Mouse (Mus musculus) embryonic fibroblast, embryonic 13.5 days (primary cell): ENCODE results near the gene Chrnd.

Experiments
- CTCF ChIP-seq: IDR thresholded peaks from 2 replicates; pipeline ENCODE4 v1.5.1; 2011; ENCODE audit warnings: mild to moderate bottlenecking, control low read depth, low read length, moderate library complexity, borderline replicate concordance; ENCODE audit not compliant: insufficient read depth
- POLR2A ChIP-seq: IDR thresholded peaks from 2 replicates; pipeline ENCODE4 v1.6.1; 2011; ENCODE audit warnings: low read depth, mild to moderate bottlenecking, control low read depth, low read length, moderate library complexity

GRCm38 (mm10) chr1:87217938-87218337 is 27.5 kb downstream of the Chrnd start:
- TF ChIP-seq CTCF (peak; percentile 57; the same call in 1 of the 2 replicates), POLR2A (no peak)
